Mouse (Mus musculus): ENCODE measurements around the gene Dcbld2.
"Not testable (repeated sequence)": the region's sequence is repeated elsewhere in the genome, so short reads cannot be mapped to it uniquely, and the experiment has no call there.

Dcbld2 gene

GRCm38 (mm10) chr16:58450648-58451047, 42.4 kb downstream of the Dcbld2 start:
- DNase-seq (ENCODE audit: low spot score in 2 of 2) = no peak

- DNase-seq (ENCODE audit: low spot score in 2 of 2) = no peak
Observed at GRCm38 (mm10) chr16:58451647-58452046, 43.4 kb downstream of the Dcbld2 start.

GRCm38 (mm10) chr16:58453138-58453537, 44.9 kb downstream of the Dcbld2 start:
- DNase-seq (ENCODE audit: low spot score in 2 of 2) = no peak

DNA sequence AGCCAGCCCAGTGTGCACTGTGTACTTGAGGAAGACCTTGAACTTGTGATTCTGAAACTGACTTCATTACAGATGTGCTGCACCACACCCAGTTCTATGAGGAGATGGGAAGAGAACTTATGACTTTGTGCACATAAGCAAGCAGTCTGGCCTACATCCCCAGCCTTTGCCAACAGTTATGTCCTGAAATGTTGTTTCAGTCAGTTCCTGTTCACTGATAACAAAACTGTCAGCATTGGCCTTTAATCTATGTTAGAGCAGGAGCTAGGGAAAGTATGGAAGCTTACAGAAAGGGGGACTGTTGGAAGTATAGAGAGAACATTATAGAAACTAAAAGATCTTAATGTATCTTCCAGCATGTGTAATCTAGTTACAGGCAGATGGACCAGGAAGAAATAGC, 45.6 kb downstream of the Dcbld2 start:
- no peak for DNase-seq (ENCODE audit: low spot score in 2 of 2)

GRCm38 (mm10) chr16:58454617-58455016, 46.4 kb downstream of the Dcbld2 start:
- DNase-seq (ENCODE audit: low spot score in 2 of 2) = no peak

DNA sequence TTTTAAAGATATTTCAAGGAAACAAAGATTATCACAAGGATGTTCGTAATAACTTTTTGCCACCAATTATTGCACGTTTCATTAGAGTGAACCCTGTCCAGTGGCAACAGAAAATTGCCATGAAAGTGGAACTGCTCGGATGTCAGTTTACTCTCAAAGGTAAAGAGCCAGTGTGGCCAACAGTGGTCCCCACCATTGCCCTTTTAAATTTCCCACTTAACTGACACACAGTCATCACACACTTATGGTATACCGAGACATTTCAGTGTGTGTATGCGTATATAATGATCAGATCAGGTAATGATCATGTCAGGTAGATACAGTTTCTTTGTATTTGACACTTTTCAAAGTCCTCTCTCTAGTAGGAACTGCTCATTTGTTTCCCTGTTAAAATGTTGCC, 46.9 kb downstream of the Dcbld2 start:
- no peak for DNase-seq (ENCODE audit: low spot score in 2 of 2)

GRCm38 (mm10) chr16:58456445-58456844, 48.2 kb downstream of the Dcbld2 start:
- DNase-seq (ENCODE audit: low spot score in 2 of 2) = no peak

GRCm38 (mm10) chr16:58456991-58457390, 48.7 kb downstream of the Dcbld2 start:
- DNase-seq (ENCODE audit: low spot score in 2 of 2) = no peak

GRCm38 (mm10) chr16:58459966-58460365, 51.7 kb downstream of the Dcbld2 start:
- DNase-seq (ENCODE audit: low spot score in 2 of 2) = not testable (repeated sequence)

DNA sequence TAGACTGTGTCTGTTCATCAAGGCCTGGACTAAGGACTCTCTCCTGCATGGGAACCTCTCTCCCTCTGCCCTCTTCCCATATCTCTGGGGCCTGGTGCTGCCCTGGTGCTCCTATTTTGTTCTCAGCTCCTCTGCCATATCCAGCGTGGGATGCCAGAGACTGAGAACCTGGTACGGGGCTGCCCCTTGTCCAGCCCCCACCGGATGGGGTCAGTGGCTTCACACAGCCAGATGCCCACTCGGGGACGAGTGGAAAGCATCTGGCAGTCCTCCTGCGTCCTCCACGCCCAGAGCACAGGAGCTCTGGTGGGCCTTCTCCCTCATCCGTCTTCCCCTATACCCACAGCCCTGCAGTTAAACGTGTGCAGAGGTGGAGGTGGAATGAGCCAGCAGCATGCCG, 52.1 kb downstream of the Dcbld2 start:
- DNase-seq (ENCODE audit: low spot score in 2 of 2) = no peak

- no peak for DNase-seq (ENCODE audit: low spot score in 2 of 2)
Observed at GRCm38 (mm10) chr16:58461856-58462518, 53.7 kb downstream of the Dcbld2 start.

GRCm38 (mm10) chr16:58462519-58462918, 54.3 kb downstream of the Dcbld2 start:
- DNase-seq (ENCODE audit: low spot score in 2 of 2) = no peak

- no peak for DNase-seq (ENCODE audit: low spot score in 2 of 2)
Observed at GRCm38 (mm10) chr16:58464051-58464450, 55.8 kb downstream of the Dcbld2 start.

DNA sequence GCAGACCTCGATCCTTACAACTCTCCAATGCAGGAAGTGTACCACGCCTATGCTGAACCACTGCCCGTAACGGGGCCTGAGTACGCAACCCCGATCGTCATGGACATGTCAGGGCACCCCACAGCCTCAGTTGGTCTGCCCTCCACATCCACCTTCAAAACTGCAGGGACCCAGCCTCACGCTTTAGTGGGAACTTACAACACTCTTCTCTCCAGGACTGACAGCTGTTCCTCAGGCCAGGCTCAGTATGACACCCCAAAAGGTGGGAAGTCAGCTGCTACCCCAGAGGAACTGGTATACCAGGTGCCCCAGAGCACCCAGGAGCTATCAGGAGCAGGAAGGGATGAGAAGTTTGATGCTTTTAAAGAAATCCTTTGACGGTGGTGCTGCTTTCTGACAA, 57.2 kb downstream of the Dcbld2 start:
- DNase-seq (ENCODE audit: low spot score in 2 of 2) = no peak

- no peak for DNase-seq (ENCODE audit: low spot score in 2 of 2)
Observed at GRCm38 (mm10) chr16:58470061-58470460, 61.8 kb downstream of the Dcbld2 start.

- DNase-seq (ENCODE audit: low spot score in 2 of 2) = no peak
Observed at GRCm38 (mm10) chr16:58470841-58471240, 62.6 kb downstream of the Dcbld2 start.

GRCm38 (mm10) chr16:58474875-58475274, 66.6 kb downstream of the Dcbld2 start:
- no peak for DNase-seq (ENCODE audit: low spot score in 2 of 2)

GRCm38 (mm10) chr16:58475544-58476154, 67.4 kb downstream of the Dcbld2 start:
- DNase-seq (ENCODE audit: low spot score in 2 of 2) = no peak

DNA sequence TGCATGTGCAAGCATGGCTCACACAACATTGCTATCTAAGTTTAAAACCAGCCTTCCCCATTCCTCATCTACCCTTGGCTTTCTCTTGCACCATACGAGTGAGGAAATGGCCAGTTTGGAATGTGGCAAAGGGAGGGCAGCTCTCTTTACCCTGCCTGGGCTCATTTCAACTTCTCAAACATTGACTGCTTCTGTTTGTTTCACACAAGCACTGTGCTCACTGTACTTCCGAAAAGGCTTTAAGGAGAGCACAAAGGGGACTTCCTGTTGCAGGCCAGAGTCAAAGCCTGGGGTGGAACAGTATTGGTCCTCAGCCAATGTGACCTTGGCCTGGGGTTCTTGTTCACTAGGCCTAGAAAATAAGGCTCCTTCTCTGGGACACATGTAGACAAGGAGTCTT, 68.1 kb downstream of the Dcbld2 start:
- no peak for DNase-seq (ENCODE audit: low spot score in 2 of 2)

DNA sequence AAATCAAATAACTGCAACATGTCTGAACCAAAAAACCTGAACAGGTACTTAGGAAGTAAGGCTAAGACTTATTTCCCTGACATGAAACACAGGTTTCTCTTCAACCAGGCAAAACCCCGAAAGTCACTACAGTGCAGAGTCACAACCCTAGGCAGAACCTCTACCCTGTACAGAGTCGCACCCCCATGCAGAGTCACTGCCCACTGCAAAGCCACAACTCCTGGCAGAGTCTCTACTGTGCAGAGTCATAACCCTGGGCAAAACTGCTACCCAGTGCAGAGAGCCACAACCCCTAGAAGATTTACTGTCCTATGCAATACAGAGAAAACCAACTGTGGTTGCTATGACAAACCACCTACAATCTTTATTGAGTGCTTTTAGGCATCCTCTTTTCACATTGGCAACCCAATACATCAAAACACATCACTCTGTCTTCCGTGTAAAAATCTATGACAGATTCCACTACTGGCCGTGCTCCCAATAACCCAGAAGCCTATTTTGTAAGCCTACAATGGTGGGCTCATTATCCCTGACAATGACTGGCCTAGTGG, 71.7 kb downstream of the Dcbld2 start:
- no peak for DNase-seq (ENCODE audit: low spot score in 2 of 2)

DNA sequence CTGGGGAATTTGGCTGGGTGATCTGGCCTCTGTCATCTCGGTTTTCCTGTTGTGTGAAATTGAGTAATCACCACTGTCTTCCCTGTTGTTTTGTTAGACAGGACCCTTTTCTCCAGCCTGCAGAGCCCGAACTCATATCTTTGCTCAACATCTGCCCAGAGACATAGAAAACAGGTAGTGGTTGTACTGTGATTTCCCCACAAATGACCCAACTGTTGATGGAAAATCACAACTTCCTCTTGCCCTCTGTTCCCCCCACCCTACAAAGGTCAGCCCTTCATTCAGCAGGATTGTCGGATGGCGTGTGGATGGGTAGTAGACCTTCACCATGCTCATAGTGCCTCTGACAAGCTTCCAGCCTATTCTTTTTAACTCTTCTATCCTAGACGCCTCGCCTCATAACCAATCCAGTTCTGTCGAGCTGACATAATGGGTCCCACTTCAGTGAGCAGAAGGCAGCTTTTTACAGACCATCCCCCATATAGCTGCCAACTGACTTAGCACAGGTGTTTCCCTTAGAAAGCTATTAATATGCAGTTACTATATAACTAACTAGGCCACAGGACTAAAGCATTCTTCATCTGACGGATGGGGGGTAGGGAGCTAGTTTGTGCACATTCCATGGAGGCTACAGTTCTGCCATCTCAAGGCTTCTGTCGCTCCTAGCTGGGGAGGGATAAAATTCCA, 73.1 kb downstream of the Dcbld2 start:
- DNase-seq (ENCODE audit: low spot score in 2 of 2) = no peak

DNA sequence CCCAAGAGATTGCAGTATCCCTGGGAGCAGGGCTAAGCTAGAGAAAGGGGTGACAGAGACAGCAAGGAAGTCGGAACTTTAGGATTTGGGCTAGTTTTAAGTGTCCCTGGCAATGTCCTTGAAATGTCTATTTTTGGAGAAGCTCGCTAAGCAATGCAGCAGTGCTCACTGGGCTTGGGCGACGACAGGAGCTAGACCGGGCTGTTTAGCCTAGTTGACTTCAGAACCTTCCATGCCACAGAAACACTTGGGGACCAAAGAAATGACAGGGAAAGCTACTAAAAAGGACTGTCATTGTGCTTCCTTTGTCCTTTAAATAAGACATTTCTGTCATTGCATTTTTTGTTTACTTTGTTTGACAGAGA, 73.6 kb downstream of the Dcbld2 start:
- no peak for DNase-seq (ENCODE audit: low spot score in 2 of 2)

DNA sequence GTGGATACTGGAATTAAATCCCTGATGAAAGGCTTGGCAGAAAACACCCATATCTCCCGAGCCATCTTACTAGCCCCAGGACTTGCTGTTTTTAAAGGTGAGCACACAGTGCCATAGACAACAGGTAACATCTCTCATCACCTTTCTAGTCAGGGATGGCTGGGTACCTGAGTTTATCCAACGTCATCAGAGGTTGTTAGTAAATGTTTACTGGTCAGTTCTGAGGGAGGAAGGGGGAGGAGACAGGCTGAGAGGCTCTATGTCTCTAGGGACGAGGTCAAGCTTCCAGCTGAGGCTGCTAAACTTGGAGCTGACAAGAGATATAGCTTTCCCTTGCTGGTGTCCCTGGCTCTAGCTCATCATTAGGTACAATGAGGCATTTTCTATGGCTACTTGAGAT, 74.1 kb downstream of the Dcbld2 start:
- no peak for DNase-seq (ENCODE audit: low spot score in 2 of 2)

All from urinary bladder, postnatal 4 days (tissue).